Mouse (Mus musculus): ENCODE measurements around the gene Tada1. TPM values are rescaled to one million over a fixed set of nuclear protein-coding genes. Genes with fewer than 3 reads are reported as not detected.

Tada1 gene
- polyA plus RNA-seq, 1 experiment from 2014 or later: 42.5 TPM

GRCm38 (mm10) chr1:166379630-166380231, 834 bp downstream of the Tada1 start:
- no peaks in the 10 kb centered on the region for H3K27me3 ChIP-seq (ENCODE audit: control insufficient read depth, insufficient read depth, low read length)
- peak overlapping the region; percentile 68 for H3K4me2 ChIP-seq (ENCODE audit: low read depth, low read length)
- H3K36me3 ChIP-seq (ENCODE audit: control insufficient read depth, insufficient read depth, low read length): peaks cover 6% of the 10 kb centered on the region
- H3K27ac ChIP-seq (ENCODE audit: low read length): peak overlapping the region; percentile 91
- H3K4me3 ChIP-seq (replicated peaks; ENCODE audit: low read length): peak overlapping the region; percentile 100
- ATAC-seq (ENCODE audit: insufficient read depth, low FRiP score): peak; percentile 26; the same call in 1 of the 2 replicates
- 2% methylated on average over 41 of the region's 41 CpGs for WGBS
- peak overlapping the region; percentile 100 for H3K9ac ChIP-seq (ENCODE audit: low read length)
- peaks cover 12% of the 10 kb centered on the region for H3K4me1 ChIP-seq (ENCODE audit: control insufficient read depth, insufficient read depth, low read length)
- no peaks in the 10 kb centered on the region for H3K9me3 ChIP-seq (replicated peaks; ENCODE audit: control insufficient read depth, low read length)

GRCm38 (mm10) chr1:166381336-166381735, 2.4 kb downstream of the Tada1 start:
- no peak for ATAC-seq (ENCODE audit: insufficient read depth, low FRiP score)
- 76% methylated on average over 10 of the region's 10 CpGs for WGBS
- Histone ChIP-seq H3K36me3 (ENCODE audit: control insufficient read depth, insufficient read depth, low read length) (peaks cover 6% of the 10 kb centered on the region), H3K27me3 (ENCODE audit: control insufficient read depth, insufficient read depth, low read length) (no peaks in the 10 kb centered on the region), H3K9me3 (replicated peaks; ENCODE audit: control insufficient read depth, low read length) (no peaks in the 10 kb centered on the region), H3K4me1 (ENCODE audit: control insufficient read depth, insufficient read depth, low read length) (peaks cover 12% of the 10 kb centered on the region), H3K4me3 (replicated peaks; ENCODE audit: low read length) (no peak overlapping the region), H3K9ac (ENCODE audit: low read length) (no peak overlapping the region), H3K27ac (ENCODE audit: low read length) (no peak overlapping the region), H3K4me2 (ENCODE audit: low read depth, low read length) (no peak overlapping the region)

- Histone ChIP-seq H3K4me1 (ENCODE audit: control insufficient read depth, insufficient read depth, low read length) (peaks cover 12% of the 10 kb centered on the region), H3K9ac (ENCODE audit: low read length) (no peak overlapping the region), H3K9me3 (replicated peaks; ENCODE audit: control insufficient read depth, low read length) (no peaks in the 10 kb centered on the region), H3K27me3 (ENCODE audit: control insufficient read depth, insufficient read depth, low read length) (no peaks in the 10 kb centered on the region), H3K27ac (ENCODE audit: low read length) (no peak overlapping the region), H3K4me3 (replicated peaks; ENCODE audit: low read length) (no peak overlapping the region), H3K36me3 (ENCODE audit: control insufficient read depth, insufficient read depth, low read length) (peaks cover 6% of the 10 kb centered on the region), H3K4me2 (ENCODE audit: low read depth, low read length) (no peak overlapping the region)
- ATAC-seq (ENCODE audit: insufficient read depth, low FRiP score): no peak
- 60% methylated on average over 5 of the region's 5 CpGs for WGBS
Observed at GRCm38 (mm10) chr1:166381821-166382220, 2.9 kb downstream of the Tada1 start.

- H3K9me3 ChIP-seq (replicated peaks; ENCODE audit: control insufficient read depth, low read length): no peaks in the 10 kb centered on the region
- no peaks in the 10 kb centered on the region for H3K27me3 ChIP-seq (ENCODE audit: control insufficient read depth, insufficient read depth, low read length)
- peaks cover 12% of the 10 kb centered on the region for H3K4me1 ChIP-seq (ENCODE audit: control insufficient read depth, insufficient read depth, low read length)
- no peak overlapping the region for H3K4me2 ChIP-seq (ENCODE audit: low read depth, low read length)
- no peak overlapping the region for H3K4me3 ChIP-seq (replicated peaks; ENCODE audit: low read length)
- no peak for ATAC-seq (ENCODE audit: insufficient read depth, low FRiP score)
- 85% methylated on average over 4 of the region's 4 CpGs for WGBS
- no peak overlapping the region for H3K9ac ChIP-seq (ENCODE audit: low read length)
- H3K36me3 ChIP-seq (ENCODE audit: control insufficient read depth, insufficient read depth, low read length): peaks cover 6% of the 10 kb centered on the region
- no peak overlapping the region for H3K27ac ChIP-seq (ENCODE audit: low read length)
Observed at GRCm38 (mm10) chr1:166382626-166383025, 3.7 kb downstream of the Tada1 start.

GRCm38 (mm10) chr1:166384614-166385013, 5.7 kb downstream of the Tada1 start:
- Histone ChIP-seq H3K4me1 (ENCODE audit: control insufficient read depth, insufficient read depth, low read length) (peaks cover 8% of the 10 kb centered on the region; the same call in 1 of the 2 replicates), H3K27me3 (ENCODE audit: control insufficient read depth, insufficient read depth, low read length) (no peaks in the 10 kb centered on the region), H3K9ac (ENCODE audit: low read length) (no peak overlapping the region), H3K27ac (ENCODE audit: low read length) (no peak overlapping the region), H3K9me3 (replicated peaks; ENCODE audit: control insufficient read depth, low read length) (no peaks in the 10 kb centered on the region), H3K4me2 (ENCODE audit: low read depth, low read length) (no peak overlapping the region), H3K4me3 (replicated peaks; ENCODE audit: low read length) (no peak overlapping the region), H3K36me3 (ENCODE audit: control insufficient read depth, insufficient read depth, low read length) (peaks cover 14% of the 10 kb centered on the region)
- WGBS: 92% methylated on average over 10 of the region's 10 CpGs
- ATAC-seq (ENCODE audit: insufficient read depth, low FRiP score): no peak

GRCm38 (mm10) chr1:166385431-166385830, 6.5 kb downstream of the Tada1 start:
- peaks cover 6% of the 10 kb centered on the region; the same call in 1 of the 2 replicates for H3K4me1 ChIP-seq (ENCODE audit: control insufficient read depth, insufficient read depth, low read length)
- H3K27ac ChIP-seq (ENCODE audit: low read length): no peak overlapping the region
- ATAC-seq (ENCODE audit: insufficient read depth, low FRiP score): no peak
- peaks cover 14% of the 10 kb centered on the region for H3K36me3 ChIP-seq (ENCODE audit: control insufficient read depth, insufficient read depth, low read length)
- H3K4me3 ChIP-seq (replicated peaks; ENCODE audit: low read length): no peak overlapping the region
- H3K9me3 ChIP-seq (replicated peaks; ENCODE audit: control insufficient read depth, low read length): no peaks in the 10 kb centered on the region
- H3K27me3 ChIP-seq (ENCODE audit: control insufficient read depth, insufficient read depth, low read length): no peaks in the 10 kb centered on the region
- no peak overlapping the region for H3K9ac ChIP-seq (ENCODE audit: low read length)
- 90% methylated on average over 5 of the region's 5 CpGs for WGBS
- H3K4me2 ChIP-seq (ENCODE audit: low read depth, low read length): no peak overlapping the region

GRCm38 (mm10) chr1:166388511-166388910, 9.6 kb downstream of the Tada1 start:
- Histone ChIP-seq H3K36me3 (ENCODE audit: control insufficient read depth, insufficient read depth, low read length) (peaks cover 23% of the 10 kb centered on the region), H3K27me3 (ENCODE audit: control insufficient read depth, insufficient read depth, low read length) (no peaks in the 10 kb centered on the region), H3K4me3 (replicated peaks; ENCODE audit: low read length) (no peak overlapping the region), H3K4me2 (ENCODE audit: low read depth, low read length) (no peak overlapping the region), H3K4me1 (ENCODE audit: control insufficient read depth, insufficient read depth, low read length) (no peaks in the 10 kb centered on the region), H3K9ac (ENCODE audit: low read length) (no peak overlapping the region), H3K27ac (ENCODE audit: low read length) (no peak overlapping the region), H3K9me3 (replicated peaks; ENCODE audit: control insufficient read depth, low read length) (no peaks in the 10 kb centered on the region)
- no peak for ATAC-seq (ENCODE audit: insufficient read depth, low FRiP score)
- 92% methylated on average over 11 of the region's 11 CpGs for WGBS

GRCm38 (mm10) chr1:166389406-166390125, 10.7 kb downstream of the Tada1 start:
- Histone ChIP-seq H3K36me3 (ENCODE audit: control insufficient read depth, insufficient read depth, low read length) (peaks cover 26% of the 10 kb centered on the region), H3K27ac (ENCODE audit: low read length) (no peak overlapping the region), H3K9me3 (replicated peaks; ENCODE audit: control insufficient read depth, low read length) (no peaks in the 10 kb centered on the region), H3K27me3 (ENCODE audit: control insufficient read depth, insufficient read depth, low read length) (no peaks in the 10 kb centered on the region), H3K4me1 (ENCODE audit: control insufficient read depth, insufficient read depth, low read length) (no peaks in the 10 kb centered on the region), H3K4me3 (replicated peaks; ENCODE audit: low read length) (no peak overlapping the region), H3K4me2 (ENCODE audit: low read depth, low read length) (no peak overlapping the region), H3K9ac (ENCODE audit: low read length) (no peak overlapping the region)
- 92% methylated on average over 16 of the region's 16 CpGs for WGBS
- no peak for ATAC-seq (ENCODE audit: insufficient read depth, low FRiP score)

GRCm38 (mm10) chr1:166391671-166392070, 12.8 kb downstream of the Tada1 start:
- no peak for ATAC-seq (ENCODE audit: insufficient read depth, low FRiP score)
- peaks cover 32% of the 10 kb centered on the region for H3K36me3 ChIP-seq (ENCODE audit: control insufficient read depth, insufficient read depth, low read length)
- no peak overlapping the region for H3K4me2 ChIP-seq (ENCODE audit: low read depth, low read length)

More at GRCm38 (mm10) chr1:166391671-166392070, 12.8 kb downstream of the Tada1 start:
- Histone ChIP-seq H3K9ac (ENCODE audit: low read length) (no peak overlapping the region), H3K4me1 (ENCODE audit: control insufficient read depth, insufficient read depth, low read length) (no peaks in the 10 kb centered on the region), H3K4me3 (replicated peaks; ENCODE audit: low read length) (no peak overlapping the region), H3K9me3 (replicated peaks; ENCODE audit: control insufficient read depth, low read length) (no peaks in the 10 kb centered on the region), H3K27ac (ENCODE audit: low read length) (no peak overlapping the region), H3K27me3 (ENCODE audit: control insufficient read depth, insufficient read depth, low read length) (no peaks in the 10 kb centered on the region)
- WGBS: 88% methylated on average over 6 of the region's 6 CpGs

Measured in stomach, embryonic 16.5 days (tissue).